Mouse (Mus musculus) liver, embryonic 12.5 days (tissue): ENCODE results near the gene Vmp1. TPM values are rescaled to one million over a fixed set of nuclear protein-coding genes. Genes with fewer than 3 reads are reported as not detected.

Experiments
- ATAC-seq: fragments of 200-750 bp; cut with Nextera tagmentation; 2 replicates; pipeline ENCODE4 v1.8.0; 2017; ENCODE audit warnings: moderate number of reproducible peaks, mild to moderate bottlenecking, moderate library complexity
- H3K27ac ChIP-seq: fragments of 300-500 bp; sonication (generic); 2 replicates; pipeline ENCODE4 v1.5.1; 2016; ENCODE audit warnings: mild to moderate bottlenecking
- H3K27me3 ChIP-seq: fragments of 300-500 bp; sonication (generic); replicated peaks from 2 replicates; pipeline ENCODE4 v1.6.1; 2016; ENCODE audit warnings: mild to moderate bottlenecking, moderate library complexity
- H3K36me3 ChIP-seq: fragments of 300-500 bp; sonication (generic); 2 replicates; pipeline ENCODE4 v1.6.1; 2016; ENCODE audit warnings: mild to moderate bottlenecking, moderate library complexity
- H3K4me1 ChIP-seq: fragments of 300-500 bp; sonication (generic); 2 replicates; pipeline ENCODE4 v1.6.1; 2016
- H3K4me2 ChIP-seq: fragments of 300-500 bp; sonication (generic); 2 replicates; pipeline ENCODE4 v1.6.1; 2016; ENCODE audit warnings: mild to moderate bottlenecking, moderate library complexity
- H3K4me3 ChIP-seq: fragments of 300-500 bp; sonication (generic); 2 replicates; pipeline ENCODE4 v1.5.1; 2016; ENCODE audit warnings: mild to moderate bottlenecking, moderate library complexity
- H3K9ac ChIP-seq: fragments of 300-500 bp; sonication (generic); 2 replicates; pipeline ENCODE4 v1.6.1; 2016; ENCODE audit warnings: mild to moderate bottlenecking, moderate library complexity
- H3K9me3 ChIP-seq: fragments of 300-500 bp; sonication (generic); replicated peaks from 2 replicates; pipeline ENCODE4 v1.6.1; 2016; ENCODE audit warnings: mild to moderate bottlenecking, moderate library complexity
- WGBS: fragments of 180-500 bp; shearing (Covaris S2); methylation state at CpG from one replicate; pipeline ENCODE4 v1.1.7; 2016; ENCODE audit not compliant: insufficient replicate concordance; 5-methylcytosine and 5-hydroxymethylcytosine counted together
- polyA plus RNA-seq: library from polyadenylated mRNA; unstranded; fragments of >200 nt; fragmentation: Nextera tagmentation; extraction: Ambion mirVana; gene quantifications from 2 replicates; pipeline ENCODE4 v1.2.1, GENCODE M21; 2016

Vmp1 gene
- polyA plus RNA-seq, 1 experiment from 2014 or later = 110 TPM

DNA sequence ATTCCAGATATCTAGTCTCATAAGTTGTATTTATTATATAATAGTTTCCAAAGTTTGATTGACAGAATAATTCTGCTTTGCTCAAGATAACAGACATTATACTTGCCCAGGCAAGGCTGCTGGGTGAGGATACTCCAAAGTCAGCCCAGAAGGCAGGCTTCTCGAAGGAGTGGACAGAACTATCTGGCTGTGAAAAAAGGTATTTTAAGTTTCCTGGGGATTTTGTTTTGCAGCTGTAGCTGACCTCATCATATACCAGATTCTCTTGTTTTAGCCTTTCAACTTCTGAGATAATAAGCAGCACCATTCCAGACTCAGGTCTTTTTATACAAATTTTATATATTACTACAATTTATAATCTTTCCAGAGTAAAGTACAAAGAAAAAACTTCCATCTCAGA lies 34.1 kb downstream of the Vmp1 start:
- no peak overlapping the region for H3K4me3 ChIP-seq
- no peak for ATAC-seq
- H3K4me1 ChIP-seq = peaks cover 4% of the 10 kb centered on the region
- 71% methylated on average over 1 of the region's 1 CpGs for WGBS
- no peaks in the 10 kb centered on the region for H3K27me3 ChIP-seq
- no peak overlapping the region for H3K27ac ChIP-seq
- H3K9me3 ChIP-seq = no peaks in the 10 kb centered on the region
- H3K4me2 ChIP-seq = no peak overlapping the region
- H3K9ac ChIP-seq = no peak overlapping the region
- peaks cover 28% of the 10 kb centered on the region for H3K36me3 ChIP-seq

- Histone ChIP-seq H3K4me3 (no peak overlapping the region), H3K36me3 (peaks cover 31% of the 10 kb centered on the region), H3K9ac (no peak overlapping the region), H3K9me3 (no peaks in the 10 kb centered on the region), H3K4me1 (no peaks in the 10 kb centered on the region), H3K4me2 (no peak overlapping the region), H3K27me3 (no peaks in the 10 kb centered on the region), H3K27ac (no peak overlapping the region)
- no peak for ATAC-seq
- 87% methylated on average over 15 of the region's 15 CpGs for WGBS
These were observed 35.8 kb downstream of the Vmp1 start for GRCm38 (mm10) chr11:86647706-86648447.

DNA sequence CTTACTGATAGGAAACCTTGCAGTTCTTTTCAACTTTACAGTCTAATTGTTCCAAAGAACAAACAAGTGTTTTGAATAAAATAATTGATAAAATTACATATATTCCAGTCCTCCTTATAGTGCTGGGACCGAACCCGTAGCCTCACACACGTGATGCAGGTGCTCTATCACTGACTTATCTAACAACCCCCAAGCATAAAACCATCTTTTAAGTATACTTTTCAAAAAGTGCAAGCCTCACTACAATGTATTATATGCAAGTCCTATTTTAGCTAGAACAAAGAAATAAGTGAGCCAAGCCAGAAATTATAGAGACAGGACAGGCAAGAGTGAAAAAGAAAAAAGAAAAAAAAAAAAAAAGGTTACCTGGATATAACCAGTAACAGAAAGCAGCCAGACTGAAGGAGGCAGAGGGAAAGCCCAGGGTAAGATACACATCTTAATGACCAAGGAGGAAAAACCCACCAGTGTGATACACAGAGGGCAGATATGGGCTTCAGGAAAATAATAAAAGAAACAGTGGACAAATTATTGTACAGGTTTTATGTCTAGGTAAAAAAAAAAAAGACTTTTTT lies 36.7 kb downstream of the Vmp1 start:
- no peak overlapping the region for H3K4me3 ChIP-seq
- 85% methylated on average over 3 of the region's 3 CpGs for WGBS
- H3K4me1 ChIP-seq = no peaks in the 10 kb centered on the region
- no peak for ATAC-seq
- no peak overlapping the region for H3K4me2 ChIP-seq
- H3K36me3 ChIP-seq = peaks cover 31% of the 10 kb centered on the region
- no peaks in the 10 kb centered on the region for H3K27me3 ChIP-seq
- H3K9ac ChIP-seq = no peak overlapping the region
- H3K27ac ChIP-seq = no peak overlapping the region
- H3K9me3 ChIP-seq = no peaks in the 10 kb centered on the region

DNA sequence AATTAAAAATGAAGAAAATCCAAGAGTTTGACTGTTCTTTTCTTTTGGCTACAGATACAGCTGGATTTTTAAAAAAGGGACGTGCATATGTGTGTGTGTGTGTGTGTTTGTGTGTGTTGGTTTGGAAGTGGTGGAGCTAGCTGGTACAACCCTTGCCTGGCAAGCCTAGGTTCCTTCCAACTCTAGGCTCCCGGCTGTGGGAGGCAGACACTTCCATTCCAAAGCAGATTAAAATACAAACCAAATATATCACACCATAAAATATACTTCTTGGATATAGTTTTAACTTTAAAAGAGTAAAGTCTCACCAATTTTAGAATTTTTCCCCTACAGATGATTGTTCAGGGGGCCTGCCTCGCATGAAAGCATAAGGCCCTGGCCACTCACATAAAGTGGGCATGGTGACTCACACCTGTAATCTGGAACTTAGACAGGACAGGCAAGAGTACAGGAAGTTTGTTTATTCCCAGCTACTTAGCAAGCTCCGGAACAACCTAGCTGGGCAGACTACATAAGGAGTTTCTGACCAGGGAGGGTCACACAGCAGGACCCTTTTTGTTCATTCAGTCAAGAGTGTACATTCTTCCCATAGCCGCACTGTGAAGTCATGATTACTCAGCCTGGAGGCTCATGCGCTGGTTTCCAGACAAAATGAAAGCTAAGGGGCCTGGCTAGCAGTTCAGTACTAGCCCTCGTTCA lies 37.4 kb downstream of the Vmp1 start:
- H3K36me3 ChIP-seq = peaks cover 34% of the 10 kb centered on the region
- H3K4me3 ChIP-seq = no peak overlapping the region
- H3K27me3 ChIP-seq = no peaks in the 10 kb centered on the region
- H3K9me3 ChIP-seq = no peaks in the 10 kb centered on the region
- WGBS = 81% methylated on average over 7 of the region's 7 CpGs
- no peak overlapping the region for H3K27ac ChIP-seq
- H3K9ac ChIP-seq = no peak overlapping the region
- no peaks in the 10 kb centered on the region for H3K4me1 ChIP-seq
- H3K4me2 ChIP-seq = no peak overlapping the region
- no peak for ATAC-seq

- 89% methylated on average over 4 of the region's 4 CpGs for WGBS
- Histone ChIP-seq H3K36me3 (peaks cover 42% of the 10 kb centered on the region), H3K9ac (no peak overlapping the region), H3K4me3 (no peak overlapping the region), H3K27ac (no peak overlapping the region), H3K9me3 (no peaks in the 10 kb centered on the region), H3K4me1 (no peaks in the 10 kb centered on the region), H3K4me2 (no peak overlapping the region), H3K27me3 (no peaks in the 10 kb centered on the region)
- ATAC-seq = no peak
These were observed 39.1 kb downstream of the Vmp1 start for GRCm38 (mm10) chr11:86644553-86644952.

DNA sequence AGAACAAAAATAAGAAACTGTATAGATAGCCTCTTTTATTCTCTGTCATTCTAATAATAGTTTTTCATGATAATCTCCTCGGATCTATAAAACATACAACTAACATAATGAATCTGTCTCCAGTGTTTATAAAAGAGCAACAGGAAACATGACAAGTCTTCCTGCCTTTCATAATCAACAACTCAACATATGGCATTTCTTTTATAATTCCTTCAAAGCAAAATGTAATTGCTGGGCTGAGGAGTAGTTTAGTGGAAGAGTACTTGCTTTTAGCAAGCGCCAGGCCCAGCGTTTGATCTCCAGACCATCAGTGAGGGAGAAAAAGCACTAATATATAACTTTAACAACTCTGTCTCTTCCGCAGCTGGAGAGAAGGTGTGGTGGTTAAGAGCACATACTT lies 41.9 kb downstream of the Vmp1 start:
- Histone ChIP-seq H3K27me3 (no peaks in the 10 kb centered on the region), H3K4me2 (no peak overlapping the region), H3K4me1 (no peaks in the 10 kb centered on the region), H3K36me3 (peaks cover 41% of the 10 kb centered on the region), H3K4me3 (no peak overlapping the region), H3K9ac (no peak overlapping the region), H3K27ac (no peak overlapping the region), H3K9me3 (no peaks in the 10 kb centered on the region)
- ATAC-seq = no peak
- 87% methylated on average over 4 of the region's 4 CpGs for WGBS

DNA sequence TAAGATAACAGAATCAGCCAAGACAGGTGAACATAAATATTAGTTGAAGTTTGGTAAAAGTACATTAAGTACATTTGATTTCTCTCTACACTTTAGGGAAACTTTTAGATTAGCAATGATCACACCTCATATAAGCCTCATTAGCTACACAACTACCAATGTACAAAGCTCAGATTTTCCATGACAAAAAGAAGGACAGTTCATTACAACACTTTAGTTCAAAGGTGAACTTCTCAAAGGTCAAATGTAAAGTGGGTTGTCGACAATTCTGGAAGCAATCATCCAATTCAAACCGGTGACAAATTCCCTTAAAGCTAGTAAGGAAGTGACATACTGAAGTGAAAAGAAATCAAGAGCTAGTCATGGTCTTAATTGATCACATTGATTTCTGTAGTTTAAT lies 45.9 kb downstream of the Vmp1 start:
- Histone ChIP-seq H3K4me1 (no peaks in the 10 kb centered on the region), H3K27ac (no peak overlapping the region), H3K9me3 (no peaks in the 10 kb centered on the region), H3K4me3 (no peak overlapping the region), H3K36me3 (peaks cover 49% of the 10 kb centered on the region), H3K27me3 (no peaks in the 10 kb centered on the region), H3K4me2 (no peak overlapping the region), H3K9ac (no peak overlapping the region)
- 81% methylated on average over 2 of the region's 2 CpGs for WGBS
- no peak for ATAC-seq

DNA sequence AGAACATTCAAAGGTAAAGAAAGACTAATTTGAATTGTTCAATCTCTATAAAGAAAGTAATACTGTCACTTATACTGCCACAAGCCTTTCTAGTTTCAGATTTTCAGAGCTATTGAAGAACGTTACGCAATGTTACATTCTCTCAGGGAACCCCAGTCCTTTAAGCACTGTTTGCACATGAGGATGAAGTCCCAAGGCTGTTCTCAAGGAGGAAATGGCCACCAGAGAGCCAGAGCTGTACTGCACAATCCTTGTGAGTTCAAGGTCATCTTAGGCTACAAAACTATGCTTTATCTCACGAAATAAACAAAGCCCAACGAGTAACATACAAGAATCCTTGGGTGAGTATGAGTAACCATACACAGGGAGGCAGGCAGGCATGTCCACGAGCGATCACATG lies 49.2 kb downstream of the Vmp1 start:
- Histone ChIP-seq H3K4me3 (no peak overlapping the region), H3K9me3 (no peaks in the 10 kb centered on the region), H3K4me2 (no peak overlapping the region), H3K4me1 (peaks cover 4% of the 10 kb centered on the region; the same call in 1 of the 2 replicates), H3K27ac (no peak overlapping the region), H3K36me3 (peaks cover 55% of the 10 kb centered on the region), H3K9ac (no peak overlapping the region), H3K27me3 (no peaks in the 10 kb centered on the region)
- WGBS = 83% methylated on average over 6 of the region's 6 CpGs
- ATAC-seq = no peak

DNA sequence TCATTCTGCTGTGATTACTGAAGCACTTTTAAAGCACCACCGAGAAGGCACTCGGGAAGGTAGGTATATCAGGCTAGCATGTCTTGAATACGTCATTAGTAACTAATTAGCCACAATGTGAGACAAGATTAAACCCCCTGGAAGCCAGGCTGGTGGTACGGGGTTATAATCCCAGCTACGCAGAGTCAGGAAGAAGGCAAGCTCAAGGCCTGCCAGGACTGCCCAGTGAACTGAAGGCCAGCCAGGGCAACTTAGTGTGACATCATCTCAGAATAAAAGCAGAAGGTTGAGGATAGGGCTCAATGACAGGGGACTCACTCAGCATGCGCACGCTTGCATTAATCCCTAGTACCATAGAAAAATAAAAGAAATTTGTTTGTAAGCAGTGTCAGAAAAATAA lies 53.7 kb downstream of the Vmp1 start:
- Histone ChIP-seq H3K4me1 (peaks cover 44% of the 10 kb centered on the region), H3K27ac (no peak overlapping the region), H3K9me3 (no peaks in the 10 kb centered on the region), H3K27me3 (no peaks in the 10 kb centered on the region), H3K4me3 (no peak overlapping the region), H3K36me3 (peaks cover 59% of the 10 kb centered on the region), H3K9ac (no peak overlapping the region), H3K4me2 (no peak overlapping the region)
- 84% methylated on average over 7 of the region's 7 CpGs for WGBS
- no peak for ATAC-seq

DNA sequence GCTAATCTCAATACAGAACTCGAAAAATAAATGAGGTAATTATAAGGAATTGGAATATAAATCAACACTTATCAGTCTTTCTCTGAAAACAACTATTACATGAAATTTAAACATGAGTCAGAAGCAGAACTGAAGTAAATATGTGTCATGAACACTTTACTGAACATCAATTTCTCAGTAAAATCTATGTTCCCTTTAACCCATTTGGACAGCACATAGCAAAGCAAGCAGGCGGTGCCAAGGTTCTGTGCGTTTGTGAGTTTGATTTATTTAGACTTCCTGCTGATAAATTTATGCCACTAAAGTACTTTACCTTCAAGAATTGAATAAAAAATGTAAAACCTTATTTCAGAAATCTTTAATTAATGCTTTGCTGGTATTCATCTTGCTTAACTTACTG lies 54.2 kb downstream of the Vmp1 start:
- WGBS = 80% methylated on average over 3 of the region's 3 CpGs
- H3K9ac ChIP-seq = no peak overlapping the region
- H3K4me3 ChIP-seq = no peak overlapping the region
- no peaks in the 10 kb centered on the region for H3K27me3 ChIP-seq
- peaks cover 54% of the 10 kb centered on the region for H3K36me3 ChIP-seq
- no peaks in the 10 kb centered on the region for H3K9me3 ChIP-seq
- ATAC-seq = no peak
- H3K4me1 ChIP-seq = peaks cover 47% of the 10 kb centered on the region
- no peak overlapping the region for H3K27ac ChIP-seq
- H3K4me2 ChIP-seq = no peak overlapping the region

DNA sequence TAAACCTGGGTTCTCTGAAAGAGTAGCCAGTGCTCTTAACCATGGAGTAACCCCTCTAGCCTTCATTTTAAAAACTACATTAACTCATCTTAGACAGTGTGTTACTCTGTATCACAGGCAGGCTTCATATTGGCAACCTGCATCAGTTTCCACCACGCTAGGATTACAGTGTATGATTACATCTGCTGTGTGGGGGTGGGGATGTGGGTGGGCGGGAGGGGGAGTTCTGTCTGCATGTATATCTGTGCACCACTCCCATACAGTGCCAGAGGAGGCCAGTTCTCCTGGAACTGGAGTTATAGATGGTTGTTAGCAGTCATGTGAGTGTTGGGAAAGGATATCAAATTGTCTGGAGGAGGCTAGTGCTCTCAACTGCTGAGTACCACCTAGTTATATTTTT lies 55.2 kb downstream of the Vmp1 start:
- 9% methylated on average over 2 of the region's 2 CpGs for whole genome bisulfite sequencing
- peaks cover 56% of the 10 kb centered on the region for H3K36me3 ChIP-seq
- peak overlapping the region; percentile 82 for H3K27ac ChIP-seq
- H3K9me3 ChIP-seq = no peaks in the 10 kb centered on the region
- peaks cover 56% of the 10 kb centered on the region for H3K4me1 ChIP-seq
- no peak overlapping the region for H3K4me3 ChIP-seq
- H3K4me2 ChIP-seq = 0 out of 2 replicates have a peak overlapping the region, but pooled peaks have one; percentile 8
- no peaks in the 10 kb centered on the region for H3K27me3 ChIP-seq
- H3K9ac ChIP-seq = peak overlapping the region; percentile 31; the same call in 1 of the 2 replicates
- ATAC-seq = peak; percentile 91

- no peaks in the 10 kb centered on the region for H3K27me3 ChIP-seq
- H3K4me2 ChIP-seq = no peak overlapping the region
- H3K4me1 ChIP-seq = peaks cover 61% of the 10 kb centered on the region
- H3K9ac ChIP-seq = no peak overlapping the region
- no peak overlapping the region for H3K4me3 ChIP-seq
- H3K36me3 ChIP-seq = peaks cover 56% of the 10 kb centered on the region
- no peaks in the 10 kb centered on the region for H3K9me3 ChIP-seq
- peak overlapping the region; percentile 82 for H3K27ac ChIP-seq
- no peak for ATAC-seq
These were observed 56.0 kb downstream of the Vmp1 start for GRCm38 (mm10) chr11:86627649-86628048.
